Mouse (Mus musculus): ENCODE results near the gene Ptprn.

The Ptprn gene

DNA sequence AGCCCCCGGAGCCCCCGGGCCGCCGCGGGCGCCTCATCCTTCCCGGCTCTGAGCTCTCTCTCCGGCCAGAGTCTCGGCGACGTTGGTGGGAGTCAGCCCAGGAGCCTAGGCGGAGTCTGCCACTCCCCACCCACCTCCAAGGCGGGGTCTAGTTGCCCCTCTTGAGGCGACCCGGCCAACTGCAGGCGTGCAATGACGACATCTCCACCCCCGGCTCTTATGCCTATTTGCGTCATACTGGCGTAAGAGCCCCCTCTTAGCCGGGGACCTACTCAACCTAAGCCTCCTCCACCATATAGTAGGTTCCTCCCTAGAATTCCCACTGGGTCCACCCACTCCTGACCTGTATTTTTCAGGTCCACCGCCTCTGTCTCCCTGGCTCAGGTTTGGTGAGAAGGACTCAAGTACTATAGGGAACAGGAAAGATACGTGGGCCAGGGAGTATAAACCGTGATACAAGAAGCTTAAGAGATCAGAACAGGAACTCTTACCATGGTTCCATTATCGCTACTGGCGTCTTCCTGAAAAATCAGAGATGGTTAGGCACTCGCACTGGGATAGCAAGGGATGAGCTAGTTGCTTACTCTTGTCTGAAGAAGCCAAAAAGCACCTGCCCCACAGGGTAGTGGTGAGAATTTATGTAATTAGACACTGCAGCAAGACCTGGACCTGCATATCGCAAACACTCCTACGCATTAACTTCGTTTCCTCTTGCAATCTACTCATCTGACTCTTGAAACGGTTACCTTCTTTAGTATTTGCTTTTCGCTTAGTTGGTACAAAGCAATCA, at the start of gene Ptprn:
Gene Ptprn, minus strand, starts transcription at position 412 of the 790 bp plus-strand sequence.
- DNase-seq (ENCODE audit: low read depth, low spot score): no peak

DNA sequence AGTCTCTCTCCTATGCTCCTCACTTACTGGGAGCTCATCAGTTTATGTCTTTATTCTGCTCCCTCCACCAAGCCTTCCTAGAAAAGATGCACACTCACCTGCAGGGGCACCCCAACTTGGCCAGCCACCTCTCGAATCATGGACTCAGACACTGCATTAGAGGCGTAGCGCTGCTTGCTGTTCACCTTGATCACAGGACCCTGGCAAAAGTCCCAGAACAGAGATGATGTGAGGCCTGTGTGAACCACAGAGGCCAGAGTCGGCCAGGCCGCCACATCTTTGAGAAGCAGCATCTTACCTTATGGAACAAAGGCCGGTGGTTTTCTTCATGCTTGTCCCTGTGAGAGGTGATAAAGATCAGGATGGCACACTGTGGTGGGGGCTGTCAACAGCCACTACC, 47.4 kb upstream of the Ptprn start:
- DNase-seq (ENCODE audit: low read depth, low spot score): no peak

DNA sequence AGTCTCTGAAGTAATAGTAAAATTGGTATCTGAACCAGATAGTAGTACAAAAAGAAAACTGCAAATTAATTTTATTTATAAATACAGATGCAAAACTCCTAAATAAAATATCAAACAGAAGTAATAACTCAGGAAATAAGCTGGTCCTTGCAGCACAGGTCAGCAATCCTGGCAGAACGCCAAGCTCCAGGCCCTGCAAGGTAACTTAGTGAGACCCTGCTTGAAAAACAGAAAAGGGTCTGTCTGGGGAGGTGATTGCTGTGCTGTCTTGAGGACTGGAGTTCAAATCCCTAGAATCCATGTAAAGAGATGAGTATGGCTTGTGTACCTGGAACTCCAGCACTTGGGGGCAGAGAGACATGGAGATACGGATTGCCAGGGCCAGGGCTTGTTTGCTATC, 40.4 kb upstream of the Ptprn start:
- no peak for DNase-seq (ENCODE audit: low read depth, low spot score)

DNA sequence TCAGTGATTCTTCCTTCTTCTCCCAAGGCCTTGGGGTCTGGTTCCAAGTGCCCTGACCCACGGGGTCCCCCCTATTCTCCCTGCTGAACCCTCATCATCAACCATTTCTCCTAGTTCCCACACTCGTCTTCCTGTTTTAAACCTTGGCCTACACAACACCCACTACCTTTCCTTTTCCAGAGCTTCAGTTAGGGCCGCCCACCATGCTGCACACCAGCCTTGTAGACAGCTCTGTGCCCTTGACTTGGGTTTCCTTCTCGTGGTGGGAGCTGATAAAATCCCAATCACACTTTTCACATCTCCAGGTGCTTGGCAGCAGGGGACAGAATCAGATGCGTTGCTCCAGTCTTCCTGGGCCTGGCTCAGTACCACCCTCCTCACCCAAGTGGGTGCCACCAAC, 30.0 kb upstream of the Ptprn start:
- no peak for DNase-seq (ENCODE audit: low read depth, low spot score)

DNA sequence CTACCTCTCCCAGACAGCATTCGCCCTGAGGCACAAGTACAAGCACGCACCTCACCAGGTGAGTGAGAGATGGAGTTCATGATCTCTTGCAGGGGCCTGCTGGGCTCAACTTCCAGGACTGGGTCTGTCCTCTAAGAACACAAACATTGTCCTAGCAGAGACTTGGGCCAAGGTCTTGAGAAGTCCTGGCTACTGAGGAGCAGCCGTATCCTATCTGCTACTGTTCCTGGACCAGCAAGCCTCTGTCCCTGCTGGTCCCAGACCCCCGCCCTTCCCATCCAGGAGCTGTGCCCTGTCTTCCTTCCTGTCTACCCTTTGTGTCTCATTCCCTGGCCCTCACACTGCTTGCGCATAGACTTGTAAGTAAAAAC, 29.0 kb upstream of the Ptprn start:
- DNase-seq (ENCODE audit: low read depth, low spot score): no peak

DNA sequence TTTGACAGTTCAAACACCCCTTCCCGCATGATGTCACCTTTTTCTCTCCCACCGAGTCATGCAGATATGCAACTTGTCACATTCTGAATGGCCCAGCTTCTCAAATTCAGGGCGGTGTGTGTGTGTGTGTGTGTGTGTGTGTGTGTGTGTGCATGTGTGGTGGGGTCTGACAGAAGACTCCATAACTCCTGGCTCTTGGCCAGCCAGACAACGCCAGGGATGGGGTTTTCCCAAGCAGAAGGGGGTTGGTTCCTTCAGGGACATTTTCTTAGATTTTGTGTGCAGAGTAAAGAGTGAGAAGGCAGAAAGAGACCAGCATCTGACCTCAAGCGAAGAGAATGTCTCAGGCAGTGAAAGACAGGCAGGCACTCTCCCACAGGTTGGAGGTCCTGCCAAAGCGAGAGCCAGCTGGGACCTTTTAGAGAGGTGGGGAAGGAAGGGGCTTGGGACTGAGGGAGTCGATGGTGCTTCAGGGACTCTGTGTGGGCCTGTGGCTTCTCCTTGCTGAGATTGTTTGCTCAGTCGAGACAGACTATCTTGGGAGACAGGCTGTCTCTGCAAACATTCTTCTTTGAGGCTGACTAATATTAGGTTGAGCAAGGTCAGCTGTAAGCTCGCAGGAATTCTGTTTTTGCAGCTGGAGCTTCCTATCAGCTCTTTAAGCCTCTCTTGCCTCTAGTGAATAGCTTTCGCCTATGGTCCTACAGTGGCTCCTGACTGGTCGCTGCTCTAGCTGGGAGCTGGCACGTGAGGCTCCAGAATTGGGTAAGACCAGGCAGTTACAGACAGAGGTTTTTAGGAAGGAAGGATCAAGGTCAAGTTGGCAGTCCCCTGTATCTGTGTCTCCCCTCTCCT, 28.4 kb upstream of the Ptprn start:
- no peak for DNase-seq (ENCODE audit: low read depth, low spot score)

DNA sequence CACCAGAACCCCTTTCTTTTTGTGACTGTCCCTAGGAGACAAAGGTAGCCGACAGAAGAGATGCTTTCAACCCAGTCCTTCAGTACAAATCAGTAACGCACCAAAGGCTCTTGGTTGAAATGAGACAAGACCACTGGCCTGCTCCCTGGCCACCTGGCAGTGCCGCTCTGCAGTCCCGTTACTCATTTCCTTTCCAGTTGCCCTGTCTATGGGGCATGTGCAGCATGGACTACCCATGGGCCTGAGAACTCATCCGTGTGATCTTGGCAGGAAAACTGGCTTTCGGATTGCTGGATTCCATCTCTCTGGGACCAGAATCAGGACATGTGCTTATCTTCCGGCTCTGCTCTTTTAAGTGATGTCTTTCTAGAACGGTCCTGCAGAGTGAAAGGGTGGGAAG, 27.0 kb upstream of the Ptprn start:
- DNase-seq (ENCODE audit: low read depth, low spot score): no peak

DNA sequence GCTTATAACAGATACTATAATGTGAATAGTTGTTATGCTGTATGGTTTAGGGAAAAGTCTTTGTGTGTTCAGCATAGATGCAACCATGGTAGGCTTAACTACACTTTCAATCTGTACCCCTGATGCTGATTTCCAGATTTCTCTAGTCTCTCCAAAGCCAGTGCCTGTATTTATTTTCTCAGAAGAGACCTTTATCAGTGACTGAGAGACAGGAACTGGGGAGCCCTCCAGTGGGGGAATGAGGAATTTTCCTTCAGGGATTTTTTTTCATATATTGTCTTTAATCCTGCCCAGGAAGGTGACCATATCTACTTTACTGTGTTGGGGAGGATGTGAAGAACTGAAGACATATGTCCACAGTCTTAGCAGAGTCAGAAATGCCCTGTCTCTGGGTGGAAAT, 26.3 kb upstream of the Ptprn start:
- DNase-seq (ENCODE audit: low read depth, low spot score): no peak

DNA sequence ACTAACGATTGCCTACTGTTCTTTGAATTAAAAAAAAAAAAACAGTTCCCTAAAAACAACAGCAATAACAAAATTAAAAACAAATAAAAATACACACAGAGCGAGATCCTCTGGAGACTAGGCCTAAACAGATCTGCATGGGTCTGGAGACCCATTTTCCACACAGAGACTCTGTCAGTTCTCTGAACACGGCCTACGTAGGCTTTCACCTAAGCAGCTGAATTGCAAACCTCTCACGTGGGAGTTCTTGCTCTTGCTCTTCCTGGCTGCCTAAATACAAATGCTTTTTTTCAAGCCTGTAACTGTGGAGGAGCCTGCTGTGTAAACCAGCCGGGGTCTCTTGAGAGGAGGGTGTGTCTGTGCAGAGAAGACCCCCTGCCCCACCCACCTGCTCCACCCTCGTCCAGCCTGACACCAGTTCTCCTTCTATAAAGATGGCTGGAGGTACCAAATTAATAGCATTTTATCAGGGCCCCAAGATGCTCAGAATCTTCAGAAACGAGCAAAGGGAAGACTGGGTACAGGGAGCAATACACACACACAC, 25.7 kb upstream of the Ptprn start:
- DNase-seq (ENCODE audit: low read depth, low spot score): no peak

DNA sequence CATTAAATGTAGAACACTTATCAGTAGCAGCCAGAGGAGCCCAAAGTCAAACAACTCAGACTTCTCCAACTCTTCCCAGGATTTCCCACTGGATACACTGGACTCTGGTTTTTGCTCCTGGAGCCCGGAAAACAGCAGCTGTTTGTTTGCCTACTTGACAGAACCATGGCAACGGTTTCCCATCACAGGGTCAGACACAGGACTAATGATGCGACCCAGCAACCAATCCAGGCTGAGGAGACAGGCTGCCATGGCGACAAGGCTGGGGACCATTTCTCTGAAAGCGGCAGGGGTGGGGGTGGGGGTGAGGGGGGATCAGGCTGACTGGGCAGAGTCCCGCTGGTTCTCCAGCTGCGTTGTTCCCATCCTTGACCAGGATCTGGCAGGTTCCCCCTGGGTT, 25.1 kb upstream of the Ptprn start:
- peak; percentile 80 for DNase-seq (ENCODE audit: low read depth, low spot score)

DNA sequence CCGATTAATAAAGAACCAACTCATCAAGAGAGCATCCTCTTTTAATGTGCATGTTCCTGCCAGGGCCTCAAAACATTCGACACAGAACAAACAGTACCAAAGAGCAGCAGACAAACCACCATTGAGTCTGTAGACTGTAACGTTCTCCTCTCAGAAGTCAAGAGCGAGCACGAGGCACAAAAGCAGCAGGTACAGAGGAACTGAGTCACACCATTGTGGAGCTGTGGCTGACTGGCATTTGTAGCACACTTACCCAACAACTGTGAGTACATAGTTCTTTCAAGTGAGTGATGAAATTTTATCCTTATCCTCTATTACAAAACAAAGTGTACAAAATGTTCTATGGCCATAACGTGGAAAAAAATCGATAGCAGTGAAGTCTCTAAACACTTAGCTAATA, 20.6 kb upstream of the Ptprn start:
- no peak for DNase-seq (ENCODE audit: low read depth, low spot score)

DNA sequence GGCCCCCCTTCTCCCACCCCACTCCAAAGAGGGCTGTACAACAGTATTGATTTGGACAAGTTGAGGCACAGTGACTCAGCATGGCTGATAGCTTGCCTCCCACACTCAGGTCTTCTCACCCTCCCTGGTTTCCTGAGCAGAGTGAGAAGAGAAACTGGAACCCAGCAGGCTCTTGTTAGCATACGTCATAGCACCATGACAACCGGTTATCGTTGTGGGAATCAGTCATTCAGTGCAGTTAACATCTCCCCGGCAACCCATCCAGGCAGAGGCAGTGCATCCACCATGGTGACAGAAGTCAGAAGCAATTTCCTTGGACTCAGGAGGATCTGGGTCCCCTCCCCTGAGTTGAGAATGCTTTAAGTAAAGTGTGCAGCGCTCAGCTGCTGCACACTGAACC, 18.7 kb upstream of the Ptprn start:
- no peak for DNase-seq (ENCODE audit: low read depth, low spot score)

DNA sequence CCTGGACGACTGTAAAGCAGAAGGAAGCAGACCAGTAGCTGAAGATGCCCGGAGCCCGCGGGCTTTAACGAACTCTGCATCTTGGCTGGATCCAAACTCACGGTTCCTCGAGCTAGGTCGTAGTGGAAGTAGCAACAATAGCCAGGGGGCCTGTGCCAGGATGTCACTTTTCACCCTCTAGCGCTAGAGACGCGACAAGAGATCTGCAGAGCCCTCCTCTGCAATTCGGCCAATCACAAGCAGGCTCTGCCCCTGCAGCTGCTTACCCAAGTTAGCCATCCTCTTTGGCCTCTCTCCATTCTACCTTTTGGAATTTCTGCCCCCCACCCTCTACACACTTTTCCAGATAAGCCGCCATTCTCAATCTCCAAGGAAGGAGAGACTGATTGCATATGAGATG, 13.9 kb upstream of the Ptprn start, which contains the start of gene Resp18:
Gene Resp18, minus strand, starts transcription at position 188 of the 400 bp plus-strand sequence.
- no peak for DNase-seq (ENCODE audit: low read depth, low spot score)

DNA sequence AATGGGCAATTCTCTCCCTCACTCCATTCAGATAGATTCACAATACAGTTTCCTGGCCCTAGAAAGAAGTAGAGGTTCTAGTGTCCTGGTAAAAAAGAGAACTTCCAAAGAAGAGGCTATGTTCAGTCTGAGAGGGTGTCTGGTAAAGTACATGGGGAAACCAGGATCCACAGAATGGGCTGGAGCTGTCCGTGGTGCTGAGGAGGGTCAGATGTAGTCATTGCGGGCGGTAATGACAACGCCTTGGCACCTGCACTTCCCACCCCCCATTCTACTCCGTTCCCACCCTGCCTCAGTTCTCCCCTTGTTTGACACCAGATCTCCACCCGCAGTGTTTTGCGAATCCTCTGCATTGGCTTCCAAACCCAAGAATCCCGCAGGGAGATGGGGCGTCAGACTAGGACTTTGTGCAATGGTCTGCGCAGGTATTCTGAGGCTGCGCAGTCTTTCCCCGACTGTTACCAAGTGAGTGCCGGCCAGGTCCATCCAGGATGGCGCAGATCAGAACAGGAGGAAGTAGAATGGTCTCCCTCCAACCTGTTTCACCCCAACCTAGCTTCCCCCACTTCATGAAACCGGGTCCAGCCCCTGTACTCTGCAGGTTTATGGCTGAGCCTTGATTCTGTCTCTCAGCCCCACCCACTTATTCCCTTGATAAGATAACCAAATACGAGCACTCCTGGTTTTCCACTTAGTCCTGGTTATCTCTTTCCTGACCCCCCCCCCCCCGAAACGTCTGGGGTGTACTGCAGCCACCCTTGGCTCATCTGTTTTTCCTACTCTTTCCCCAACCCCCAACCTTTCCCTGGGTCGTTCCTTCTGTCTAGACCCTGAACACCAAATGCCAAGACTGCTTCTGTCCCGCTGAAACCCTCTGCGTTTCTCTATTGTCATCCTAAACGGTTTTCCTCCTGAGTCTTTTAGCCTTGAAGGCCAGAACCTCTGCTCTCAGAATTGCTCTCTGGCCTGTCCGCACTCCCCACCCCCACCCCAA, 13.2 kb upstream of the Ptprn start:
- peak; percentile 73 for DNase-seq (ENCODE audit: low read depth, low spot score)

DNA sequence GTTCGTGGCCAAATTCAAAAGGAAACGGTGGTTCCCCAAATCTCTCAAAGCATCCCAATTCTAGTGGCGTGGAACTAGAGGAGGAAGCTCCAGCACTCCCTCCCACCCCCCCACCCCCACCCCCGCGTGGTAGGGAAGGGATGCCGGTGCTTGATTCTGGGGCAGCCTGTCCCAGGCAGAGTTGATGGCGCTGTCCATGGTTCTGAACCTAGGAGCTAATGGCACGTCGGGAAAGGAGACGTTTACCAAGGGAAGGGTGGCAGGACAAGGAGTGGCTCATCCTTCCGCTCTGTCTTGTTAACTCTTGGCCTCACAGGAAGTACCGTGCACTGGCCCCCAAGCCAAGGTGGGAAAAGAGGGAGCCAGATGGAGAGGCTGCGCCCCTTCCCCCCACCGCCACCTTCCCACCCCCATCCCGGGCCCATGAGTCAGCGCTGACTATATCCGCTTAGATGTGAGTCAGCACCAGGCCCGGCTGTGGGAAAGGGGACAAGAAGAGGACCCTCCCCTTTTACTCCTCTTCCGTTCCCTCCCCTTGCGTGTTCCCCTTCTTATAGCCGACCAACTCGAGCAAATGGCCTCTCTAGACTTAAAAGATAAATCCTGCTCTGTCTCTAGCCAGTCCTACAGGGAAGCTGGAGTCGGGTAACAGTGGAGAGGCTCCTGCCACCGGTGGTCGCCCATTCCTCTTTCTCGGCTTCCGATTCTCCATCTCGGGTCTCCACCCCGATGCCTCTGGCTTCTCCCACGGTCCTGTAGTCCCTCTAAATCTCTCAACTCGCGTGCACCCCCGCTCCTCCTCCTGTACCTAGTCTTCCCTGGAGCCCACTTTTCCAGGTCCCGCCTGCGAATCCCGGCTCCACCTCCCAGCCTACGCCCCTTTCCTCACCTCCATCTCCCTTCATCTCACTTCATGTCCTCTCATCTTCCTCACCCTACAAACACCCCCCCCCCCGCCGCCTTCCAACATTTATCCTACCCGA, 1.0 kb downstream of the Ptprn start:
- peak; percentile 88 for DNase-seq (ENCODE audit: low read depth, low spot score)

DNA sequence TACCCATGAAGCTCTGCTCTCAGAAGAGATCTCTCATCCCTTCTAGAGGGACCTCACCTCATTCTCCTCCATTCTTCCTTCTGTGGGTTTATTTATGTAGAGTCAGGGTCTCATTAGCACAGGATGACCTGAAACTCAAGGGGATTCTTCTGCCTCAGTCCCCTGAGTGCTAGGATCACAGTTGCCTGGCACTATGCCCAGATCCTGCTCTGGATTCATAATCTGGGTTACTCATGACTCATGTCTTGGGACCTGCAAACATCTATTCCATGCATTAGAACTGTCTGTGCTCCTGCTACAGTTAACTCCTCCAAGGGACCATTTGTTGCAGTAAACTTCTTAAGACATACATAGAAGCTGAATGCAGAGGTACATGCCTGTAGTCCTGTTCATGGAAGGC, 3.0 kb downstream of the Ptprn start:
- no peak for DNase-seq (ENCODE audit: low read depth, low spot score)

DNA sequence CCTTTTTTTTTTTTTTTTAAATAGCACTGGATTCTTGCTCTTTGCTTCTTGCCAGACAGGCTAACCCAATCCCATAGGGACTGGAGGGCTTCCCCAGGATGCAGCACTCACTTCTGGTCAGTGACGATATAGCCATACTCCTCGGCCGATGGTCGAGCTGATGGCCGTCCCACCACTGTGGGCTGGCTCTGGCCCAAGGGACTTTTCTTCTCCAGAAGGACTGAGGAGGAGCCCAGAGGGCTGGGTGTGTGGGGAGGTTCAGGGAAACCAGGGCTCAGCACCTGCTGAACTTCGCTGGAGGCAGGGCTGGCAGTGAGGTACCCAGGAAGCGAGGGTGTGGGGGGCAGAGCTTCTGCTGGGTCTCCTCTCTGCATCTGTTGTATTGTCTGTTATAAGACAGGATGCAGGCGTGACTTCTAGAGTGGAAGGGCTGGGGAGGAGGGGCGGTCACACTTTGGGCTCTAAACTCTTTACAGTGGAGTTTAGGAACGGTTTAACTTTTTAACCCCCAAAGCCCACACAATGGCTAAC, 8.7 kb downstream of the Ptprn start:
- DNase-seq (ENCODE audit: low read depth, low spot score): no peak

DNA sequence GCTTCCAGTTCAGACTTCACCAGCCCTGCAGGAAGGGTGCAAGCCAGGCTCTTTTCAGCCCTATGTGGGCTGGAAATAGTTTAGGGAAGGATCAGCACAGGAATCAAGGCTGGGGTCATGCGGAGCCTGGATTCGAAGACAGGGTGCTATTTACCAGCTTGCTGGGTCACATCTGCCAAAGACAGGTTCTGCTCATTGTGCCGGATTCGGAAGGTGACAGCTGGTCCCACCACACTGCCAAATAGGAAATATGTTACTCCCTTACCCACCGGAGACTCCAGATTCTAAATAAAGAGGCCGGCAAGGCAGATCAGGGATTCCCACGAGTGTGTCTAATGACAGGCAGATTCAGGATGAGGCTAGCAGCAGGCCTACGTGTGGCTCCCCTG, 9.7 kb downstream of the Ptprn start:
- DNase-seq (ENCODE audit: low read depth, low spot score): no peak

DNA sequence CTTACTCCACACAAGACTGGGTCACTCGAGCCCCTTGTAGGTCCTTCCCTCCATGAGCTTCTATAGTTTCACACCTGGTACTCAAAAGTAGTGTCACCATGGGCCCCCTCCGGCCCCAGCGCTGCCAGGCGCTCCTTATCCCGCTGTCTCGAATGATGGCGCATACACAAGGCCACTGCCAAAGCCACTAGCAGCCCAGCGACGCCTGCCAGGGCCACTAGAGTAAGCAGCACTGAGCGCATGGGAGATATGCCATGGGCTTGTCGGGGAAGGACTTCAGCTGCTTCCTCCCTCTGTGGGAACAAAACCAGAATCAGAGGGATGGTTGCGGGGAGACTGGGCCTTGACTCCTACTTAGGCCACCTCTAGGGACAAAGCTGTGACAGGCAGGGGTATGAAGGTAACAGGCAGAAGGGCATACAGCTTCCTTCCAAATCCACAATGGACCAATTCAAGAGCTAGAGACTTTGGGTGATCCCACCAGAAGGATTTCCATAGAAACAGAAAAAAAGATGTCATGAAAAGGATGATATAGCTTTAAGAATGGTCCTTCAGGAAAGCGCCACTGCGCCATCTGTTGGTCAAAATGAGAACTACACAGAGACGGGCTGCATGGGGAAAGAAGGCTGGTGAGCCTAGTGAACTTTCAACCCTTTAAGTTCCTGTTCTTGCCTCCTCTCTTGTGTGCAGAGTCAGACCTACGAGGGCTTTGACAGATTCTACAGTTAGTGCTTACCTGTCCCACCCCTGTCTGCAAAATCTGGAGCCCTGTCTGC, 10.3 kb downstream of the Ptprn start:
- peak; percentile 85 for DNase-seq (ENCODE audit: low read depth, low spot score)
